Comparison of ENCODE assay signal across 28 mouse cellular contexts in the genomic region with DNA sequence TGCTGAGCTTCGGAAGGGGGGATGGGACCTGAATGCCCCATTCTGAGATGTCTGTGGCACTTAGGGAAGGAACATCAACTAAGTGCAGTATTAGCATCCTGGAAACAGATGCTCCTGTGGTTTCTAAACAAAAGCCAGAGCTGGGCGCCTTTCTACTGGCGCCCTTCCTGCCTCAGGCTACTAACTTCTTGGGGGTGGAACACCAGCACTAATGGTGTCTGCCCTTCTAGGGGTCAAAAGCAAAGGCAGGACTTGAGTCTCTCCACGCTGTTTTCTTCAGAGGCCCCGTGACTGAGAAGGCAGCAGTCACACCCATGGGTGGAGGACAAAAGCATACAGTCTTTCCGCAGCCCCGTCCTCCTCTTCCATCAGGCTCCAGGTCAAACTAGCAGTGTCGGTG. TPM values are rescaled to one million over a fixed set of nuclear protein-coding genes. Genes with fewer than 3 reads are reported as not detected.
DNase-seq lines count a peak whose midpoint lies in the region; ATAC-seq and TF ChIP-seq lines count a peak whose summit lies in the region.
"Had no signal": no experiment of that assay in that cellular context is flagged by ENCODE, and none has a peak within 500 bp of the region (broad histone marks: within the 10 kb centered on the region; RNA-seq: fewer than 3 reads in every experiment).

No protein-coding gene starts in this region.

- WGBS in forebrain, embryonic 10.5 days: 42% methylated on average over 8 of the region's 8 CpGs
- WGBS in forebrain, embryonic 14.5 days: 52% methylated on average over 8 of the region's 8 CpGs
- 53% methylated on average over 8 of the region's 8 CpGs for WGBS in limb, embryonic 10.5 days

- H3K4me3 ChIP-seq in forebrain, embryonic 10.5 days: peak overlapping the region; percentile 56; the same call in 1 of the 2 replicates
- no peak overlapping the region for H3K4me3 ChIP-seq in forebrain, embryonic 14.5 days (ENCODE audit: low read depth, low read length)
- peak overlapping the region; percentile 89 for H3K4me3 ChIP-seq in testis, adult 2 months (ENCODE audit: control insufficient read depth, low read depth, low read length)
- peak overlapping the region; percentile 55 for H3K4me3 ChIP-seq in limb, embryonic 10.5 days
- H3K4me3 ChIP-seq: layer of hippocampus, adult 2 months had no signal

- no peak for TF ChIP-seq POLR2A in testis, adult 2 months (IDR thresholded peaks at IDR 0.05; ENCODE audit: control insufficient read depth, low read depth, low read length)

- H3K9me3 ChIP-seq in forebrain, embryonic 10.5 days: no peaks in the 10 kb centered on the region
- H3K9me3 ChIP-seq in forebrain, embryonic 14.5 days (replicated peaks; ENCODE audit: control insufficient read depth, low read length): no peaks in the 10 kb centered on the region
- no peaks in the 10 kb centered on the region for H3K9me3 ChIP-seq in limb, embryonic 10.5 days (replicated peaks)
- H3K9me3 ChIP-seq: heart, embryonic 15.5 days; neural tube, embryonic 12.5 days; stomach, embryonic 15.5 days had no signal

- ATAC-seq in forebrain, embryonic 14.5 days: no peak
- ATAC-seq: CD4-positive, CD25-positive, alpha-beta regulatory T cell, adult 4 months had no signal

- H3K27ac ChIP-seq in forebrain, embryonic 10.5 days: no peak overlapping the region
- H3K27ac ChIP-seq in forebrain, embryonic 14.5 days (ENCODE audit: low read depth, low read length): no peak overlapping the region
- no peak overlapping the region for H3K27ac ChIP-seq in testis, adult 2 months (ENCODE audit: control insufficient read depth, insufficient read depth, low read depth, low read length)
- no peak overlapping the region for H3K27ac ChIP-seq in limb, embryonic 10.5 days
- H3K27ac ChIP-seq: gastrocnemius, adult 2 months; heart, embryonic 15.5 days; layer of hippocampus, adult 2 months; neural tube, embryonic 12.5 days; stomach, embryonic 15.5 days had no signal

- H3K4me1 ChIP-seq in forebrain, embryonic 10.5 days: peaks cover 26% of the 10 kb centered on the region
- peaks cover 5% of the 10 kb centered on the region; the same call in 1 of the 2 replicates for H3K4me1 ChIP-seq in forebrain, embryonic 14.5 days (ENCODE audit: control insufficient read depth, insufficient read depth, low read length)
- H3K4me1 ChIP-seq in testis, adult 2 months (ENCODE audit: control insufficient read depth, insufficient read depth, low read length): peaks cover 11% of the 10 kb centered on the region
- H3K4me1 ChIP-seq in limb, embryonic 10.5 days: peaks cover 25% of the 10 kb centered on the region

- H3K9ac ChIP-seq in forebrain, embryonic 14.5 days (ENCODE audit: low read length): no peak overlapping the region

- H3K27me3 ChIP-seq in forebrain, embryonic 10.5 days (ENCODE audit: poor library complexity, severe bottlenecking): peaks cover 45% of the 10 kb centered on the region
- H3K27me3 ChIP-seq in forebrain, embryonic 14.5 days (replicated peaks; ENCODE audit: control insufficient read depth, insufficient read depth, low read length): peaks cover 3% of the 10 kb centered on the region
- no peaks in the 10 kb centered on the region for H3K27me3 ChIP-seq in testis, adult 2 months (ENCODE audit: control insufficient read depth, insufficient read depth, low read length)
- H3K27me3 ChIP-seq in limb, embryonic 10.5 days (ENCODE audit: low read depth, poor library complexity, severe bottlenecking): peaks cover 40% of the 10 kb centered on the region

- no peak overlapping the region for H3K4me2 ChIP-seq in forebrain, embryonic 14.5 days (ENCODE audit: low read length)

- DNase-seq in forebrain, embryonic 10.5 days (ENCODE audit: extremely low spot score, low spot score): no peak
- DNase-seq in forebrain, embryonic 14.5 days (ENCODE audit: low spot score): no peak
- no peak for DNase-seq in testis, postnatal 10 days (ENCODE audit: low spot score)
- no peak for DNase-seq in limb, embryonic 10.5 days (ENCODE audit: low spot score)
- DNase-seq in gastrocnemius, postnatal 10 days: no peak
- no peak for DNase-seq in right cerebral cortex, adult 18-20 months
- DNase-seq: adrenal gland, adult 8-10 months; cerebellum, adult 8-10 months; gastrocnemius, adult 2 months; heart, adult 11 months; kidney, adult 2 months; kidney, postnatal 14 days; lung, adult 18-20 months; spleen, adult 18-20 months; thymus, postnatal 14 days had no signal

- H3K36me3 ChIP-seq in forebrain, embryonic 10.5 days (replicated peaks): no peaks in the 10 kb centered on the region
- no peaks in the 10 kb centered on the region for H3K36me3 ChIP-seq in forebrain, embryonic 14.5 days (ENCODE audit: control insufficient read depth, insufficient read depth, low read length)
- 0 out of 2 replicates have a peak, but pooled peaks cover 3% of the 10 kb centered on the region for H3K36me3 ChIP-seq in testis, adult 2 months (ENCODE audit: control insufficient read depth, insufficient read depth, low read length)
- no peaks in the 10 kb centered on the region for H3K36me3 ChIP-seq in limb, embryonic 10.5 days
- H3K36me3 ChIP-seq: heart, embryonic 15.5 days; neural tube, embryonic 12.5 days; stomach, embryonic 15.5 days had no signal

- no peak for TF ChIP-seq CTCF in testis, adult 2 months (IDR thresholded peaks at IDR 0.05; ENCODE audit: control insufficient read depth, insufficient read depth, insufficient replicate concordance, low read depth, low read length)

RNA-seq across cellular contexts. Expression of gene Lrrc34, which starts 0.9 kb away (rescaled TPM):
- polyA plus RNA-seq in forebrain, embryonic 10.5 days (2016; fragmentation: Nextera tagmentation; extraction: Ambion mirVana): 2.0 and 2.4 TPM in 2 replicates
- 1.3 and 1.6 TPM in 2 replicates for polyA plus RNA-seq in forebrain, embryonic 14.5 days (2014; fragmentation: Nextera tagmentation; extraction: Ambion mirVana)
- 54.7 and 66.2 TPM in 2 replicates for polyA plus RNA-seq in testis, adult 2 months (2012; rRNA removed)
- polyA plus RNA-seq in limb, embryonic 10.5 days (2016; fragmentation: Nextera tagmentation; extraction: Ambion mirVana): 1.9 and 2.8 TPM in 2 replicates
- total RNA-seq in gastrocnemius, postnatal 10 days (2021): not detected
- total RNA-seq: adrenal gland, adult 8-10 months; common myeloid progenitor, adult 5-6 weeks; gastrocnemius, adult 2 months; left cerebral cortex, adult 18-20 months; left cerebral cortex, postnatal 36 days had no signal

RNA-seq across cellular contexts. Expression of gene Lrriq4, which starts 2.5 kb away (rescaled TPM):
- not detected in 2 replicates for polyA plus RNA-seq in forebrain, embryonic 10.5 days (2016; fragmentation: Nextera tagmentation; extraction: Ambion mirVana)
- not detected in 2 replicates for polyA plus RNA-seq in forebrain, embryonic 14.5 days (2014; fragmentation: Nextera tagmentation; extraction: Ambion mirVana)
- polyA plus RNA-seq in testis, adult 2 months (2012; rRNA removed): 45.2 and 45.3 TPM in 2 replicates
- not detected in 2 replicates for polyA plus RNA-seq in limb, embryonic 10.5 days (2016; fragmentation: Nextera tagmentation; extraction: Ambion mirVana)
- total RNA-seq in gastrocnemius, postnatal 10 days (2021): not detected
- total RNA-seq: adrenal gland, adult 8-10 months; common myeloid progenitor, adult 5-6 weeks; gastrocnemius, adult 2 months; hematopoietic stem cell, adult 5-6 weeks; layer of hippocampus, adult 2 months; left cerebral cortex, adult 18-20 months; left cerebral cortex, postnatal 36 days had no signal
- polyA plus RNA-seq: CD4-positive, CD25-positive, alpha-beta regulatory T cell, adult 4 months; forebrain, embryonic 11.5 days; heart, embryonic 15.5 days; liver, embryonic 11.5 days; midbrain, embryonic 11.5 days; neural tube, embryonic 12.5 days; stomach, embryonic 15.5 days had no signal

RNA-seq across cellular contexts. Expression of gene Mynn, which starts 44.9 kb away (rescaled TPM):
- polyA plus RNA-seq in forebrain, embryonic 10.5 days (2016; fragmentation: Nextera tagmentation; extraction: Ambion mirVana): 29.9 and 31.0 TPM in 2 replicates
- 35.4 and 40.8 TPM in 2 replicates for polyA plus RNA-seq in forebrain, embryonic 14.5 days (2014; fragmentation: Nextera tagmentation; extraction: Ambion mirVana)
- 6.1 and 6.2 TPM in 2 replicates for polyA plus RNA-seq in testis, adult 2 months (2012; rRNA removed)
- polyA plus RNA-seq in limb, embryonic 10.5 days (2016; fragmentation: Nextera tagmentation; extraction: Ambion mirVana): 27.1 and 32.2 TPM in 2 replicates
- total RNA-seq in gastrocnemius, postnatal 10 days (2021): 10 to 100 TPM; 11.7 to 15.0 TPM

RNA-seq across cellular contexts. Expression of gene Actrt3, which starts 47.0 kb away (rescaled TPM):
- polyA plus RNA-seq in forebrain, embryonic 10.5 days (2016; fragmentation: Nextera tagmentation; extraction: Ambion mirVana): 0.09 and 0.17 TPM in 2 replicates
- polyA plus RNA-seq in forebrain, embryonic 14.5 days (2014; fragmentation: Nextera tagmentation; extraction: Ambion mirVana): 0.17 and 0.25 TPM in 2 replicates
- polyA plus RNA-seq in testis, adult 2 months (2012; rRNA removed): 42.8 and 48.8 TPM in 2 replicates
- polyA plus RNA-seq in limb, embryonic 10.5 days (2016; fragmentation: Nextera tagmentation; extraction: Ambion mirVana): 0.08 TPM in 1 of 2 replicates, not detected in the other
- not detected for total RNA-seq in gastrocnemius, postnatal 10 days (2021)
- total RNA-seq: common myeloid progenitor, adult 5-6 weeks; gastrocnemius, adult 2 months; hematopoietic stem cell, adult 5-6 weeks had no signal
- polyA plus RNA-seq: forebrain, embryonic 11.5 days; heart, embryonic 15.5 days; liver, embryonic 11.5 days; neural tube, embryonic 12.5 days had no signal

RNA-seq across cellular contexts. Expression of gene Lrrc31, which starts 52.9 kb away (rescaled TPM):
- not detected in 2 replicates for polyA plus RNA-seq in forebrain, embryonic 10.5 days (2016; fragmentation: Nextera tagmentation; extraction: Ambion mirVana)
- polyA plus RNA-seq in forebrain, embryonic 14.5 days (2014; fragmentation: Nextera tagmentation; extraction: Ambion mirVana): not detected in 2 replicates
- polyA plus RNA-seq in testis, adult 2 months (2012; rRNA removed): not detected in 2 replicates
- polyA plus RNA-seq in limb, embryonic 10.5 days (2016; fragmentation: Nextera tagmentation; extraction: Ambion mirVana): not detected in 2 replicates
- not detected for total RNA-seq in gastrocnemius, postnatal 10 days (2021)
- total RNA-seq: common myeloid progenitor, adult 5-6 weeks; gastrocnemius, adult 2 months; hematopoietic stem cell, adult 5-6 weeks; layer of hippocampus, adult 2 months; left cerebral cortex, adult 18-20 months; left cerebral cortex, postnatal 36 days had no signal
- polyA plus RNA-seq: forebrain, embryonic 11.5 days; heart, embryonic 15.5 days; liver, embryonic 11.5 days; midbrain, embryonic 11.5 days; neural tube, embryonic 12.5 days had no signal

Comparison
In these comparisons a context has a peak if more than half of its experiments do, and no peak if none do; other contexts are left out.
1. RNA of gene Lrrc34, which starts 0.9 kb away (polyA plus RNA-seq): 54.7 to 66.2 TPM in testis, adult 2 months; 1.9 to 2.8 TPM in limb, embryonic 10.5 days, 2.0 to 2.4 TPM in forebrain, embryonic 10.5 days and 1.3 to 1.6 TPM in forebrain, embryonic 14.5 days; every median in the first group is over 10 times any median in the second.
2. RNA of gene Lrriq4, which starts 2.5 kb away (polyA plus RNA-seq): 45.2 to 45.3 TPM in testis, adult 2 months; not detected in forebrain, embryonic 10.5 days, not detected in forebrain, embryonic 14.5 days and not detected in limb, embryonic 10.5 days; every median in the first group is over 10 times any median in the second.